Mouse (Mus musculus) liver, embryonic 14.5 days (tissue): ENCODE data around the gene Cc2d1a.

Experiments
- CTCF ChIP-seq: IDR thresholded peaks from 2 replicates; pipeline ENCODE4 v1.5.1; 2016; ENCODE audit warnings: antibody characterized with exemption, low read depth, control low read depth
- EP300 ChIP-seq: IDR thresholded peaks from 2 replicates; pipeline ENCODE4 v1.6.1; 2016; ENCODE audit warnings: antibody characterized with exemption, low read depth

- no peak for TF ChIP-seq CTCF
- TF ChIP-seq EP300, result no peak
These were observed 46.1 kb downstream of the Cc2d1a start for GRCm38 (mm10) chr8:84101476-84102270.
